Mouse (Mus musculus) neural tube, embryonic 14.5 days (tissue): ENCODE results near the gene Lrrc61. TPM values are rescaled to one million over a fixed set of nuclear protein-coding genes. Genes with fewer than 3 reads are reported as not detected.

ENCODE experiments used
- ATAC-seq: fragments of 200-750 bp; cut with Nextera tagmentation; 2 replicates; pipeline ENCODE4 v1.8.0; 2017; ENCODE audit warnings: low read depth, mild to moderate bottlenecking, moderate TSS enrichment, moderate library complexity
- H3K27ac ChIP-seq: fragments of 300-500 bp; sonication (generic); 2 replicates; pipeline ENCODE4 v1.5.1; 2014; ENCODE audit warnings: low read depth, mild to moderate bottlenecking, control low read depth, low read length, moderate library complexity, mixed read lengths
- H3K27me3 ChIP-seq: fragments of 300-500 bp; sonication (generic); 2 replicates; pipeline ENCODE4 v1.6.1; 2014; ENCODE audit warnings: low read length; ENCODE audit not compliant: control insufficient read depth, insufficient read depth
- H3K36me3 ChIP-seq: fragments of 300-500 bp; sonication (generic); 2 replicates; pipeline ENCODE4 v1.6.1; 2014; ENCODE audit warnings: low read length, mixed read lengths; ENCODE audit not compliant: control insufficient read depth, insufficient read depth
- H3K4me1 ChIP-seq: fragments of 300-500 bp; sonication (generic); 2 replicates; pipeline ENCODE4 v1.6.1; 2014; ENCODE audit warnings: low read length; ENCODE audit not compliant: control insufficient read depth, insufficient read depth
- H3K4me2 ChIP-seq: fragments of 300-500 bp; sonication (generic); 2 replicates; pipeline ENCODE4 v1.6.1; 2014; ENCODE audit warnings: mild to moderate bottlenecking, low read depth, low read length, control low read depth
- H3K4me3 ChIP-seq: fragments of 300-500 bp; sonication (generic); 2 replicates; pipeline ENCODE4 v1.5.1; 2014; ENCODE audit warnings: low read depth, low read length, control low read depth, mixed read lengths
- H3K9ac ChIP-seq: fragments of 300-500 bp; sonication (generic); replicated peaks from 2 replicates; pipeline ENCODE4 v1.6.1; 2014; ENCODE audit warnings: low read depth, mild to moderate bottlenecking, control low read depth, low read length, mixed read lengths
- H3K9me3 ChIP-seq: fragments of 300-500 bp; sonication (generic); 2 replicates; pipeline ENCODE4 v1.6.1; 2016; ENCODE audit warnings: low read length; ENCODE audit not compliant: control insufficient read depth
- WGBS: fragments of 180-500 bp; shearing (Covaris S2); extraction: QIAGEN DNeasy Blood & Tissue Kit; methylation state at CpG from one replicate; pipeline ENCODE4 v1.1.7; 2014; 5-methylcytosine and 5-hydroxymethylcytosine counted together
- polyA plus RNA-seq: library from polyadenylated mRNA; unstranded; fragments of >200 nt; fragmentation: Nextera tagmentation; extraction: Ambion mirVana; gene quantifications from 2 replicates; pipeline ENCODE4 v1.2.1, GENCODE M21; 2014

Lrrc61 gene
- polyA plus RNA-seq, 1 experiment from 2014 or later, result 15.1 TPM

GRCm38 (mm10) chr6:48542631-48543030, 12.0 kb upstream of the Lrrc61 start:
- Histone ChIP-seq H3K36me3 (peaks cover 17% of the 10 kb centered on the region; the same call in 1 of the 2 replicates), H3K27me3 (no peaks in the 10 kb centered on the region), H3K9me3 (no peaks in the 10 kb centered on the region), H3K27ac (no peak overlapping the region), H3K4me1 (peaks cover 10% of the 10 kb centered on the region), H3K4me2 (no peak overlapping the region), H3K4me3 (no peak overlapping the region), H3K9ac (no peak overlapping the region)
- no peak for ATAC-seq
- WGBS, result 85% methylated on average over 3 of the region's 3 CpGs

- H3K9me3 ChIP-seq, result no peaks in the 10 kb centered on the region
- no peaks in the 10 kb centered on the region for H3K4me1 ChIP-seq
- no peak overlapping the region for H3K27ac ChIP-seq
- no peaks in the 10 kb centered on the region for H3K27me3 ChIP-seq
- H3K4me2 ChIP-seq, result no peak overlapping the region
- 84% methylated on average over 5 of the region's 5 CpGs for WGBS
- no peak for ATAC-seq
- H3K36me3 ChIP-seq, result peaks cover 17% of the 10 kb centered on the region; the same call in 1 of the 2 replicates
- H3K9ac ChIP-seq, result no peak overlapping the region
- H3K4me3 ChIP-seq, result no peak overlapping the region
Measured at GRCm38 (mm10) chr6:48545251-48545650, 9.3 kb upstream of the Lrrc61 start.

- no peak overlapping the region for H3K4me3 ChIP-seq
- no peaks in the 10 kb centered on the region for H3K27me3 ChIP-seq
- H3K9ac ChIP-seq, result no peak overlapping the region
- H3K4me1 ChIP-seq, result no peaks in the 10 kb centered on the region
- H3K36me3 ChIP-seq, result peaks cover 7% of the 10 kb centered on the region; the same call in 1 of the 2 replicates
- no peak for ATAC-seq
- 44% methylated on average over 1 of the region's 1 CpGs for WGBS
- H3K27ac ChIP-seq, result no peak overlapping the region
- H3K9me3 ChIP-seq, result no peaks in the 10 kb centered on the region
- no peak overlapping the region for H3K4me2 ChIP-seq
Measured at GRCm38 (mm10) chr6:48546271-48546670, 8.3 kb upstream of the Lrrc61 start.

- 74% methylated on average over 4 of the region's 4 CpGs for WGBS
Measured at GRCm38 (mm10) chr6:48546858-48547257, 7.7 kb upstream of the Lrrc61 start.

GRCm38 (mm10) chr6:48548314-48548713, 6.3 kb upstream of the Lrrc61 start:
- no peaks in the 10 kb centered on the region for H3K36me3 ChIP-seq
- no peaks in the 10 kb centered on the region for H3K4me1 ChIP-seq
- no peak for ATAC-seq
- no peak overlapping the region for H3K27ac ChIP-seq
- no peaks in the 10 kb centered on the region for H3K9me3 ChIP-seq
- H3K4me3 ChIP-seq, result no peak overlapping the region
- no peak overlapping the region for H3K9ac ChIP-seq
- H3K27me3 ChIP-seq, result no peaks in the 10 kb centered on the region
- no peak overlapping the region for H3K4me2 ChIP-seq
- 91% methylated on average over 6 of the region's 6 CpGs for WGBS

More at GRCm38 (mm10) chr6:48546858-48547257, 7.7 kb upstream of the Lrrc61 start:
- no peaks in the 10 kb centered on the region for H3K4me1 ChIP-seq
- H3K9me3 ChIP-seq, result no peaks in the 10 kb centered on the region
- no peak for ATAC-seq
- H3K27ac ChIP-seq, result no peak overlapping the region
- H3K9ac ChIP-seq, result no peak overlapping the region
- peaks cover 4% of the 10 kb centered on the region; the same call in 1 of the 2 replicates for H3K36me3 ChIP-seq
- H3K4me3 ChIP-seq, result no peak overlapping the region
- no peaks in the 10 kb centered on the region for H3K27me3 ChIP-seq
- no peak overlapping the region for H3K4me2 ChIP-seq

GRCm38 (mm10) chr6:48552918-48553317, 1.7 kb upstream of the Lrrc61 start:
- WGBS, result 76% methylated on average over 4 of the region's 4 CpGs

GRCm38 (mm10) chr6:48553819-48554218, 777 bp upstream of the Lrrc61 start:
- Histone ChIP-seq H3K4me1 (peaks cover 7% of the 10 kb centered on the region; the same call in 1 of the 2 replicates), H3K9ac (peak overlapping the region; percentile 65), H3K27me3 (no peaks in the 10 kb centered on the region), H3K9me3 (no peaks in the 10 kb centered on the region), H3K4me3 (peak overlapping the region; percentile 44), H3K4me2 (peak overlapping the region; percentile 69), H3K27ac (peak overlapping the region; percentile 97), H3K36me3 (no peaks in the 10 kb centered on the region)
- 0 out of 2 replicates have a peak, but pooled peaks have one; percentile 15 for ATAC-seq
- WGBS, result 83% methylated on average over 4 of the region's 4 CpGs

More at GRCm38 (mm10) chr6:48552918-48553317, 1.7 kb upstream of the Lrrc61 start:
- Histone ChIP-seq H3K4me3 (no peak overlapping the region), H3K4me1 (peaks cover 7% of the 10 kb centered on the region; the same call in 1 of the 2 replicates), H3K9ac (no peak overlapping the region), H3K36me3 (no peaks in the 10 kb centered on the region), H3K27me3 (no peaks in the 10 kb centered on the region), H3K27ac (no peak overlapping the region), H3K9me3 (no peaks in the 10 kb centered on the region), H3K4me2 (no peak overlapping the region)
- no peak for ATAC-seq

- peak overlapping the region; percentile 97 for H3K27ac ChIP-seq
- peak overlapping the region; percentile 44 for H3K4me3 ChIP-seq
- no peaks in the 10 kb centered on the region for H3K9me3 ChIP-seq
- ATAC-seq, result peak; percentile 88
- no peaks in the 10 kb centered on the region for H3K27me3 ChIP-seq
- H3K9ac ChIP-seq, result peak overlapping the region; percentile 65
- H3K4me1 ChIP-seq, result peaks cover 7% of the 10 kb centered on the region; the same call in 1 of the 2 replicates
- H3K36me3 ChIP-seq, result no peaks in the 10 kb centered on the region
- 29% methylated on average over 14 of the region's 14 CpGs for WGBS
- H3K4me2 ChIP-seq, result peak overlapping the region; percentile 69
Measured at GRCm38 (mm10) chr6:48555104-48555890, 701 bp downstream of the Lrrc61 start.

- Histone ChIP-seq H3K4me2 (peak overlapping the region; percentile 69; the same call in 1 of the 2 replicates), H3K27me3 (no peaks in the 10 kb centered on the region), H3K9me3 (no peaks in the 10 kb centered on the region), H3K4me3 (no peak overlapping the region), H3K27ac (no peak overlapping the region), H3K9ac (no peak overlapping the region), H3K4me1 (peaks cover 7% of the 10 kb centered on the region; the same call in 1 of the 2 replicates), H3K36me3 (no peaks in the 10 kb centered on the region)
- no peak for ATAC-seq
- 90% methylated on average over 3 of the region's 3 CpGs for WGBS
Measured at GRCm38 (mm10) chr6:48555956-48556355, 1.4 kb downstream of the Lrrc61 start.
